Mouse (Mus musculus): ENCODE measurements around the gene Nkapd1. TPM values are rescaled to one million over a fixed set of nuclear protein-coding genes. Genes with fewer than 3 reads are reported as not detected.

Nkapd1 gene
- 25.4 TPM for polyA plus RNA-seq (2021)

DNA sequence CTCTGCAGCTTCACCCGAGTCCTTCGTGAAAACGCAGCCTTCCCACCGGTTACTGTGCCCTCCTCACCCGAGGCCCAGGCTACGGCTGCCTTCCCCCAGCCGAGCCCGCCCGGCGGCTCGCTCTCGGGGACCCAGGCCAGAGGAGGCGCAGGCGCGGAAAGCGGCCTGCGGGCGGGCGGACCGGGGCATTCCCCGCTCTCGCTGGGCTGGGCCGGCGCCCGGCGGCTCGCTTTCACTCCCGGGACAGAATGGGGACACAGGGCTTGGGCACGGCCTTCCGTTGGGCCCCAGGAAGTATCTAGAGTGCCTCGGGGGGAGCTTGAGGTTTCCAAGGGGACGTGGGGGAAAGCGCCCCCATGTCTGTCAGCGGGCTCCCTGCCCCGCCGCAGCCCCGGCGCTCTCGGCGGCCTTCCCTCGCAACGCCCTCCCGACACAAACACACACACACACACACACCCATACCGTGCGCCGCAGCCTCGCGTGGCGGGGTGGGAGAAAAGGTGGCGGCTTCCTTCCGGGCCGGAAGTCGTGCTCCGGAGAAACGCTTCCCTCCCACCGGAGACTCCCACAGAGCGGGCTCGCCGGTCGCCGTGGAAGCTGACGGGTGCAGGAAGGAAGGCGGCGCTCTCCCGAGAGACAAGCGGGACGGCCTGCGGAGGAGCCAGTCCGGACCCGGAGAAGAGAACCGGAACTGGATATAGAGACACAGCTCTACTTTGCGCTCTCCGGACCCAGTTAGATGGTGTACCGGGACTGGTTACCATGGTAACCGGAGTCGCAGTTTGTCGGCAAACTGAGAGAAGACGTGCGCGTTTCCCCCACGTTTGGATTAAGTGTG lies at the start of gene Nkapd1, which contains the start of gene Pih1d2:
Nkapd1 (minus strand) TSS at position 699 of the 838 bp plus-strand sequence.
Pih1d2 (plus strand) TSS at position 556 of the 838 bp plus-strand sequence.
- peak; percentile 28 for TF ChIP-seq CTCF (IDR thresholded peaks at IDR 0.05)
- in situ Hi-C loops (cut with MboI; ENCODE audit: low pct_unique_long_range_greater_than_20kb) = no loop called here
- ChIA-PET POLR2A (interaction anchor here (0.9 to 1.3 kb wide), 2 partner anchors 12 to 14 kb away, joined by 4 to 6 read pairs; partner anchors contain the start of genes Sdhd and Timm8b), CTCF (no interaction called here)
- no peaks in the 10 kb centered on the region for H3K27me3 ChIP-seq
- peak; percentile 77 for DNase-seq (ENCODE audit: low read depth, low spot score)
- ATAC-seq = peak; percentile 85

- DNase-seq (ENCODE audit: low read depth, low spot score) (no peak), ATAC-seq (no peak)
- H3K27me3 ChIP-seq = no peaks in the 10 kb centered on the region
- ChIA-PET CTCF (no interaction called here), POLR2A (no interaction called here)
- TF ChIP-seq CTCF (IDR thresholded peaks at IDR 0.05) = no peak
- in situ Hi-C loops (cut with MboI; ENCODE audit: low pct_unique_long_range_greater_than_20kb) = loop anchor here (25.0 kb wide), 1 partner anchor 1604 kb away; the partner anchor contains the start of gene Zw10
Measured at GRCm38 (mm10) chr9:50666442-50666841, 49.2 kb upstream of the Nkapd1 start.

DNA sequence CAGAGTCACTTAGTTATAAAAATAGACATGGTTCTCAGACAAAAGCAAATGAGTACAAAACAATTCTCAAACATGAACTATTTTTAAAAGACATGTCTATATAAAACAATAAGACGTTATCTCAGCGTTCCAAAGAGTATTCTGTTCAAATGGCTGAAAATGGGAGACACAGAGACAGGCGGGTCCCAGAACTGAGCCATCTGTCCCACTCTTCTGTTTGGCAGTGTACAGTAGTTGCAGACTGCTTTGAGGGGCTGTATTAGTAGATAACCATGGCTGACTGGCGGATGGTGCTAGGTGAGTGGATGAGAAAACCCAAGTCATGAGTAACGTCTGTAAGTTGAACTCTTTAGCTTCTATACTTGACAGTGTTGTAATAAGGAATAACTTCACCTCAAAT lies 47.6 kb upstream of the Nkapd1 start:
- ChIA-PET CTCF (no interaction called here), POLR2A (interaction anchor here (0.6 kb wide), 1 partner anchor 12 kb away, joined by 3 read pairs; no protein-coding TSS in a partner anchor)
- H3K27me3 ChIP-seq = no peaks in the 10 kb centered on the region
- ATAC-seq (no peak), DNase-seq (ENCODE audit: low read depth, low spot score) (no peak)
- in situ Hi-C loops (cut with MboI; ENCODE audit: low pct_unique_long_range_greater_than_20kb) = loop anchor here (25.0 kb wide), 1 partner anchor 1603 kb away; the partner anchor contains the start of gene Zw10
- no peak for TF ChIP-seq CTCF (IDR thresholded peaks at IDR 0.05)

DNA sequence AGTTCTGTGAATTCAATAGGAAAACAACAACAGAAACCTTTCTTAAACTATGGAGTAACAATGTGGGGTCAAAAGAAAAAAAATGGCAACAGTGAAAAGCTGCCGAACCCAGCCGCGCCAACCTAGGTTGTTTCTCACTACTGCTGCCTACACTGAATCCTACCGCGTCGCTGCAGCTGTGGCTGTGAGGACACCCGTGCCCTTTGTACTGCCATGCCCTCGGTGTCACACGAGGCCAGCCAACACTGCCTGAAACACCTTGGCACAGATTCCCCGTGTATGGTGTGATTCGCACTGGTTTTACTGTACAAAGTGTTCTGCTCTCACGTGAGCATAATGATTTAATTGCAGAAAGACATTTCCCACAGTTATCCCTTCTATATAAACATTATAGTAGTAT lies 43.2 kb upstream of the Nkapd1 start:
- ChIA-PET CTCF (no interaction called here), POLR2A (interaction anchor here (0.7 kb wide), 2 partner anchors 60 to 1418 kb away, joined by 3 read pairs; no protein-coding TSS in a partner anchor)
- H3K27me3 ChIP-seq = no peaks in the 10 kb centered on the region
- no peak for TF ChIP-seq CTCF (IDR thresholded peaks at IDR 0.05)
- ATAC-seq (no peak), DNase-seq (ENCODE audit: low read depth, low spot score) (no peak)
- in situ Hi-C loops (cut with MboI; ENCODE audit: low pct_unique_long_range_greater_than_20kb) = loop anchor here (25.0 kb wide), 1 partner anchor 1598 kb away; the partner anchor contains the start of gene Zw10

- peak; percentile 50 for DNase-seq (ENCODE audit: low read depth, low spot score)
- in situ Hi-C loops (cut with MboI; ENCODE audit: low pct_unique_long_range_greater_than_20kb) = loop anchor here (25.0 kb wide), 1 partner anchor 1597 kb away; the partner anchor contains the start of gene Zw10
- no peak for TF ChIP-seq CTCF (IDR thresholded peaks at IDR 0.05)
- ChIA-PET CTCF (interaction anchor here (2.5 kb wide), 1 partner anchor 11 kb away, joined by 6 read pairs; no protein-coding TSS in a partner anchor), POLR2A (interaction anchor here (0.6 to 1.5 kb wide), 5 partner anchors 10 to 455 kb away, joined by 3 to 10 read pairs (median 4); no protein-coding TSS in a partner anchor)
- peak; percentile 77 for ATAC-seq
- no peaks in the 10 kb centered on the region for H3K27me3 ChIP-seq
Measured at GRCm38 (mm10) chr9:50659392-50660217, 42.3 kb upstream of the Nkapd1 start, which contains the start of gene Dlat. Gene Dlat (minus strand): TSS chr9:50659780.

- ATAC-seq = peak; percentile 27
- no peak for TF ChIP-seq CTCF (IDR thresholded peaks at IDR 0.05)
- POLR2A ChIA-PET = interaction anchor here (0.6 to 1.5 kb wide), 3 partner anchors 9 to 456 kb away, joined by 3 to 10 read pairs (median 4); no protein-coding TSS in a partner anchor
- no peaks in the 10 kb centered on the region for H3K27me3 ChIP-seq
- DNase-seq (ENCODE audit: low read depth, low spot score) = no peak
- in situ Hi-C loops (cut with MboI; ENCODE audit: low pct_unique_long_range_greater_than_20kb) = loop anchor here (25.0 kb wide), 1 partner anchor 1597 kb away; the partner anchor contains the start of gene Zw10
- CTCF ChIA-PET = interaction anchor here (2.5 kb wide), 1 partner anchor 12 kb away, joined by 6 read pairs; no protein-coding TSS in a partner anchor
Measured at GRCm38 (mm10) chr9:50658941-50659388, 41.7 kb upstream of the Nkapd1 start.

GRCm38 (mm10) chr9:50658391-50658790 lies 41.1 kb upstream of the Nkapd1 start:
- no peak for TF ChIP-seq CTCF (IDR thresholded peaks at IDR 0.05)
- ATAC-seq = no peak
- POLR2A ChIA-PET = interaction anchor here (0.6 to 1.5 kb wide), 3 partner anchors 8 to 15 kb away, joined by 3 to 4 read pairs (median 4); no protein-coding TSS in a partner anchor

DNA sequence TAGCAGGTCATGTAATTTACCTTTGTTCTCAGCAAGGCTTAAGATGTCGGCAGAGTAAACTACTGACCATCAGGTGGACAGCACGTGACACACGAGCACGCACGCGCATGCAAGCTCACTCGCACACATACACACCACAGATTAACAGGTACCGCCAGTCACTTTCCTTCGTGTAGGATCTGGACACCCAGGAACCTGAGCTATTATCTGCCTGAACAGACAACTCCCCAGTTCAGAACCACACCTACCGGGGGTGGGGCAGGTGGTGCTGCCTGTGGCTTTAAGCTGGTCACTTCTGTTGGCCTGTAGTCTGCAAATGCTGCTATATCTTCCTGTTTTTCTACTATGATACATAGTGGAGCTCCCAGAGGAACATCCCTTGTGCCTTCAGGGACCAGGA lies 33.2 kb upstream of the Nkapd1 start:
- H3K27me3 ChIP-seq = no peaks in the 10 kb centered on the region
- no peak for TF ChIP-seq CTCF (IDR thresholded peaks at IDR 0.05)
- no peak for ATAC-seq
- in situ Hi-C loops (cut with MboI; ENCODE audit: low pct_unique_long_range_greater_than_20kb) = loop anchor here (25.0 kb wide), 1 partner anchor 1588 kb away; the partner anchor contains the start of gene Zw10
- DNase-seq (ENCODE audit: low read depth, low spot score) = no peak
- CTCF ChIA-PET = no interaction called here
- POLR2A ChIA-PET = interaction anchor here (1.2 kb wide), 1 partner anchor 8 kb away, joined by 3 read pairs; no protein-coding TSS in a partner anchor

More at GRCm38 (mm10) chr9:50658391-50658790, 41.1 kb upstream of the Nkapd1 start:
- no peaks in the 10 kb centered on the region for H3K27me3 ChIP-seq
- in situ Hi-C loops (cut with MboI; ENCODE audit: low pct_unique_long_range_greater_than_20kb) = loop anchor here (25.0 kb wide), 1 partner anchor 1596 kb away; the partner anchor contains the start of gene Zw10
- CTCF ChIA-PET = interaction anchor here (2.5 kb wide), 1 partner anchor 12 kb away, joined by 6 read pairs; no protein-coding TSS in a partner anchor
- DNase-seq (ENCODE audit: low read depth, low spot score) = no peak

DNA sequence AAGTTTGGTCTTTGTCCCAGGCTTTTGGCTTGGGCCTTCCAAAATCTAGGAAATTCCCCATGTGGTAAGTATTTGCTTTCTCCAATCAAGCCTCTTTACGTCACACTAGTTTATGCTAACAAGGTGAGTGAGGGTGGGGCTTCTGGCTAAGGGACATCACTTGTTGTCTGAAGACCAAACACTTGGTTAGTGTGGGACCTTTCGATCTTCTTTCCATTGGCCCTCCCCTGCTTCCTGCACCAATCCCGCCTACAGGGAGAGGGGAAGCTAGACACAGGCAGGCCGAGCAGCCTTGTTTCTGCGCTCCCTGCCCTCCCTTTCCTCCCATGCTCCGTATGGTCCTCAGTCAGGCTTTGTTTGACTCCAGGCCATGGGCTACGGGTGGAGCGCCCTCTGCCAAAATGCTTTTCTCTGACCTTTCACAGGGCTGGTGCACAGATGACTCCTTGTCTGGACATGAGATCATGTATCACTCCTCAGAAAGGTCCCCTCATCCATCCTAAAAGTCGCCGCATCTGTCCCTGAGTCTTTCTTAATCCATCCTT lies 29.6 kb upstream of the Nkapd1 start:
- ChIA-PET CTCF (no interaction called here), POLR2A (no interaction called here)
- ATAC-seq (no peak), DNase-seq (ENCODE audit: low read depth, low spot score) (no peak)
- TF ChIP-seq CTCF (IDR thresholded peaks at IDR 0.05) = no peak
- no peaks in the 10 kb centered on the region for H3K27me3 ChIP-seq
- in situ Hi-C loops (cut with MboI; ENCODE audit: low pct_unique_long_range_greater_than_20kb) = no loop called here
